Mouse (Mus musculus): ENCODE results near the gene Arsb. TPM values are rescaled to one million over a fixed set of nuclear protein-coding genes. Genes with fewer than 3 reads are reported as not detected.

Gene Arsb
- polyA plus RNA-seq, 1 experiment from 2014 or later: 6.8 TPM

- H3K9me3 ChIP-seq (ENCODE audit: control insufficient read depth, low read length): no peaks in the 10 kb centered on the region
- DNase-seq (ENCODE audit: low spot score): peak; percentile 35
- ATAC-seq (replicated peaks; ENCODE audit: low FRiP score): no peak
- H3K9ac ChIP-seq (ENCODE audit: low read length): no peak overlapping the region
- 0 out of 2 replicates have a peak overlapping the region, but pooled peaks have one; percentile 3 for H3K27ac ChIP-seq (ENCODE audit: low read depth, low read length)
- H3K27me3 ChIP-seq (ENCODE audit: control insufficient read depth, insufficient read depth, low read length): no peaks in the 10 kb centered on the region
- no peaks in the 10 kb centered on the region for H3K36me3 ChIP-seq (ENCODE audit: control insufficient read depth, insufficient read depth, low read length)
- H3K4me1 ChIP-seq (replicated peaks; ENCODE audit: control insufficient read depth, insufficient read depth, low read length): no peaks in the 10 kb centered on the region
- no peak overlapping the region for H3K4me3 ChIP-seq (ENCODE audit: low read depth, low read length)
- 67% methylated on average over 7 of the region's 7 CpGs for WGBS
- no peak overlapping the region for H3K4me2 ChIP-seq (ENCODE audit: low read depth, low read length, severe bottlenecking)
Observed at GRCm38 (mm10) chr13:93911037-93911436, 139.6 kb downstream of the Arsb start.

GRCm38 (mm10) chr13:93912326-93912915 lies 141.0 kb downstream of the Arsb start:
- 82% methylated on average over 5 of the region's 5 CpGs for WGBS

GRCm38 (mm10) chr13:93914206-93914605 lies 142.8 kb downstream of the Arsb start:
- Histone ChIP-seq H3K9ac (ENCODE audit: low read length) (no peak overlapping the region), H3K9me3 (ENCODE audit: control insufficient read depth, low read length) (no peaks in the 10 kb centered on the region), H3K4me1 (replicated peaks; ENCODE audit: control insufficient read depth, insufficient read depth, low read length) (no peaks in the 10 kb centered on the region), H3K27ac (ENCODE audit: low read depth, low read length) (no peak overlapping the region), H3K27me3 (ENCODE audit: control insufficient read depth, insufficient read depth, low read length) (no peaks in the 10 kb centered on the region), H3K36me3 (ENCODE audit: control insufficient read depth, insufficient read depth, low read length) (no peaks in the 10 kb centered on the region), H3K4me3 (ENCODE audit: low read depth, low read length) (no peak overlapping the region), H3K4me2 (ENCODE audit: low read depth, low read length, severe bottlenecking) (no peak overlapping the region)
- whole genome bisulfite sequencing: 87% methylated on average over 3 of the region's 3 CpGs
- DNase-seq (ENCODE audit: low spot score): peak; percentile 32
- no peak for ATAC-seq (replicated peaks; ENCODE audit: low FRiP score)

More at GRCm38 (mm10) chr13:93912326-93912915, 141.0 kb downstream of the Arsb start:
- ATAC-seq (replicated peaks; ENCODE audit: low FRiP score): no peak
- Histone ChIP-seq H3K36me3 (ENCODE audit: control insufficient read depth, insufficient read depth, low read length) (no peaks in the 10 kb centered on the region), H3K4me2 (ENCODE audit: low read depth, low read length, severe bottlenecking) (no peak overlapping the region), H3K4me3 (ENCODE audit: low read depth, low read length) (no peak overlapping the region), H3K9ac (ENCODE audit: low read length) (no peak overlapping the region), H3K9me3 (ENCODE audit: control insufficient read depth, low read length) (no peaks in the 10 kb centered on the region), H3K27me3 (ENCODE audit: control insufficient read depth, insufficient read depth, low read length) (no peaks in the 10 kb centered on the region), H3K4me1 (replicated peaks; ENCODE audit: control insufficient read depth, insufficient read depth, low read length) (no peaks in the 10 kb centered on the region), H3K27ac (ENCODE audit: low read depth, low read length) (no peak overlapping the region)
- peak; percentile 30 for DNase-seq (ENCODE audit: low spot score)

- DNase-seq (ENCODE audit: low spot score) (peak; percentile 30), ATAC-seq (replicated peaks; ENCODE audit: low FRiP score) (no peak)
- Histone ChIP-seq H3K9me3 (ENCODE audit: control insufficient read depth, low read length) (no peaks in the 10 kb centered on the region), H3K9ac (ENCODE audit: low read length) (no peak overlapping the region), H3K4me1 (replicated peaks; ENCODE audit: control insufficient read depth, insufficient read depth, low read length) (no peaks in the 10 kb centered on the region), H3K27me3 (ENCODE audit: control insufficient read depth, insufficient read depth, low read length) (no peaks in the 10 kb centered on the region), H3K4me3 (ENCODE audit: low read depth, low read length) (no peak overlapping the region), H3K4me2 (ENCODE audit: low read depth, low read length, severe bottlenecking) (no peak overlapping the region), H3K27ac (ENCODE audit: low read depth, low read length) (no peak overlapping the region), H3K36me3 (ENCODE audit: control insufficient read depth, insufficient read depth, low read length) (no peaks in the 10 kb centered on the region)
- 51% methylated on average over 16 of the region's 16 CpGs for WGBS
Observed at GRCm38 (mm10) chr13:93915641-93916570, 144.5 kb downstream of the Arsb start.

- Histone ChIP-seq H3K27ac (ENCODE audit: low read depth, low read length) (no peak overlapping the region), H3K27me3 (ENCODE audit: control insufficient read depth, insufficient read depth, low read length) (no peaks in the 10 kb centered on the region), H3K4me1 (replicated peaks; ENCODE audit: control insufficient read depth, insufficient read depth, low read length) (no peaks in the 10 kb centered on the region), H3K9me3 (ENCODE audit: control insufficient read depth, low read length) (no peaks in the 10 kb centered on the region), H3K9ac (ENCODE audit: low read length) (no peak overlapping the region), H3K4me2 (ENCODE audit: low read depth, low read length, severe bottlenecking) (no peak overlapping the region), H3K36me3 (ENCODE audit: control insufficient read depth, insufficient read depth, low read length) (no peaks in the 10 kb centered on the region), H3K4me3 (ENCODE audit: low read depth, low read length) (no peak overlapping the region)
- ATAC-seq (replicated peaks; ENCODE audit: low FRiP score) (no peak), DNase-seq (ENCODE audit: low spot score) (peak; percentile 41)
- 76% methylated on average over 3 of the region's 3 CpGs for WGBS
Observed at GRCm38 (mm10) chr13:93919536-93919935, 148.1 kb downstream of the Arsb start.

- no peaks in the 10 kb centered on the region for H3K27me3 ChIP-seq (ENCODE audit: control insufficient read depth, insufficient read depth, low read length)
- DNase-seq (ENCODE audit: low spot score) (no peak), ATAC-seq (replicated peaks; ENCODE audit: low FRiP score) (no peak)
- no peaks in the 10 kb centered on the region for H3K4me1 ChIP-seq (replicated peaks; ENCODE audit: control insufficient read depth, insufficient read depth, low read length)
- H3K9me3 ChIP-seq (ENCODE audit: control insufficient read depth, low read length): no peaks in the 10 kb centered on the region
- H3K27ac ChIP-seq (ENCODE audit: low read depth, low read length): no peak overlapping the region
- H3K4me2 ChIP-seq (ENCODE audit: low read depth, low read length, severe bottlenecking): no peak overlapping the region
- H3K36me3 ChIP-seq (ENCODE audit: control insufficient read depth, insufficient read depth, low read length): no peaks in the 10 kb centered on the region
- no peak overlapping the region for H3K9ac ChIP-seq (ENCODE audit: low read length)
- WGBS: 75% methylated on average over 8 of the region's 8 CpGs
- H3K4me3 ChIP-seq (ENCODE audit: low read depth, low read length): no peak overlapping the region
Observed at GRCm38 (mm10) chr13:93920080-93920785, 148.8 kb downstream of the Arsb start.

- H3K9ac ChIP-seq (ENCODE audit: low read length): no peak overlapping the region
- no peaks in the 10 kb centered on the region for H3K36me3 ChIP-seq (ENCODE audit: control insufficient read depth, insufficient read depth, low read length)
- no peaks in the 10 kb centered on the region for H3K27me3 ChIP-seq (ENCODE audit: control insufficient read depth, insufficient read depth, low read length)
- H3K27ac ChIP-seq (ENCODE audit: low read depth, low read length): no peak overlapping the region
- DNase-seq (ENCODE audit: low spot score) (no peak), ATAC-seq (replicated peaks; ENCODE audit: low FRiP score) (no peak)
- 79% methylated on average over 4 of the region's 4 CpGs for WGBS
- no peak overlapping the region for H3K4me3 ChIP-seq (ENCODE audit: low read depth, low read length)
- no peak overlapping the region for H3K4me2 ChIP-seq (ENCODE audit: low read depth, low read length, severe bottlenecking)
- no peaks in the 10 kb centered on the region for H3K9me3 ChIP-seq (ENCODE audit: control insufficient read depth, low read length)
- no peaks in the 10 kb centered on the region for H3K4me1 ChIP-seq (replicated peaks; ENCODE audit: control insufficient read depth, insufficient read depth, low read length)
Observed at GRCm38 (mm10) chr13:93920786-93921300, 149.4 kb downstream of the Arsb start.

GRCm38 (mm10) chr13:93921831-93922565 lies 150.6 kb downstream of the Arsb start:
- Histone ChIP-seq H3K4me3 (ENCODE audit: low read depth, low read length) (no peak overlapping the region), H3K27ac (ENCODE audit: low read depth, low read length) (no peak overlapping the region), H3K4me2 (ENCODE audit: low read depth, low read length, severe bottlenecking) (no peak overlapping the region), H3K36me3 (ENCODE audit: control insufficient read depth, insufficient read depth, low read length) (no peaks in the 10 kb centered on the region), H3K9ac (ENCODE audit: low read length) (no peak overlapping the region), H3K9me3 (ENCODE audit: control insufficient read depth, low read length) (no peaks in the 10 kb centered on the region), H3K4me1 (replicated peaks; ENCODE audit: control insufficient read depth, insufficient read depth, low read length) (no peaks in the 10 kb centered on the region), H3K27me3 (ENCODE audit: control insufficient read depth, insufficient read depth, low read length) (no peaks in the 10 kb centered on the region)
- DNase-seq (ENCODE audit: low spot score) (no peak), ATAC-seq (replicated peaks; ENCODE audit: low FRiP score) (no peak)
- 88% methylated on average over 5 of the region's 5 CpGs for WGBS

Measured in forebrain, embryonic 11.5 days (tissue).